Mouse (Mus musculus) MEL (cell line): Measurements from ENCODE around the gene Gm20388. TPM values are rescaled to one million over a fixed set of nuclear protein-coding genes. Genes with fewer than 3 reads are reported as not detected.
A peak's percentile ranks its signal among the peaks of the same experiment; 100 is the strongest.

Experiments used
- DNase-seq: peaks from one replicate; pipeline ENCODE4 v3.0.0; 2011; ENCODE audit warnings: low read depth, low spot score
- H3K27ac ChIP-seq: 2 replicates; pipeline ENCODE4 v1.5.1; 2012; ENCODE audit warnings: low read depth, mild to moderate bottlenecking, control low read depth, low read length, moderate library complexity; ENCODE audit not compliant: control insufficient read depth
- H3K27me3 ChIP-seq, 2 experiments: fragments of 150-350 bp in 1 of 2; sonication (generic) in 1 of 2; 2 replicates each; pipeline ENCODE4 v1.6.1; 2012; ENCODE audit warnings: low read length in 2 of 2, mild to moderate bottlenecking in 2 of 2, improper control_type of control experiment in 1 of 2, moderate library complexity in 1 of 2; ENCODE audit not compliant: insufficient read depth in 2 of 2, control insufficient read depth in 1 of 2
- H3K36me3 ChIP-seq, 2 experiments: 2 replicates each; pipeline ENCODE4 v1.6.1; 2012 to 2014; ENCODE audit warnings: low read length in 2 of 2, improper control_type of control experiment in 1 of 2, inconsistent platforms in 1 of 2, mild to moderate bottlenecking in 1 of 2; ENCODE audit not compliant: insufficient read depth in 2 of 2, control insufficient read depth in 1 of 2
- H3K4me1 ChIP-seq, 2 experiments: fragments of 150-350 bp in 1 of 2; sonication (generic) in 1 of 2; 2 replicates each; pipeline ENCODE4 v1.6.1; 2012; ENCODE audit warnings: low read length in 2 of 2, improper control_type of control experiment in 1 of 2, mild to moderate bottlenecking in 1 of 2; ENCODE audit not compliant: insufficient read depth in 2 of 2, control insufficient read depth in 1 of 2
- H3K4me3 ChIP-seq, 2 experiments: fragments of 150-350 bp in 1 of 2; sonication (generic) in 1 of 2; 2 replicates each; pipeline ENCODE4 v1.5.1; 2012; ENCODE audit warnings: low read depth in 2 of 2, low read length in 2 of 2, mild to moderate bottlenecking in 2 of 2, moderate library complexity in 2 of 2, control low read depth in 1 of 2, improper control_type of control experiment in 1 of 2; ENCODE audit not compliant: control insufficient read depth in 1 of 2, insufficient read depth in 1 of 2
- H3K79me2 ChIP-seq: 2 replicates; pipeline ENCODE4 v1.6.1; 2012; ENCODE audit warnings: mild to moderate bottlenecking, low read length, moderate library complexity; ENCODE audit not compliant: control insufficient read depth, poor library complexity, insufficient read depth
- H3K9ac ChIP-seq: 2 replicates; pipeline ENCODE4 v1.6.1; 2012; ENCODE audit warnings: low read depth, mild to moderate bottlenecking, control low read depth, low read length, moderate library complexity; ENCODE audit not compliant: control insufficient read depth, poor library complexity, severe bottlenecking
- H3K9me3 ChIP-seq: fragments of 150-350 bp; sonication (generic); replicated peaks from 2 replicates; pipeline ENCODE4 v1.6.1; 2012; ENCODE audit warnings: mild to moderate bottlenecking, low read length, improper control_type of control experiment, moderate library complexity; ENCODE audit not compliant: insufficient read depth
- CHD1 ChIP-seq: IDR thresholded peaks from 2 replicates; pipeline ENCODE4 v1.6.1; 2012; ENCODE audit warnings: low read depth, mild to moderate bottlenecking, inconsistent platforms, low read length, improper control_type of control experiment
- CHD2 ChIP-seq: IDR thresholded peaks from 2 replicates; pipeline ENCODE4 v1.6.1; 2011; ENCODE audit warnings: low read length, improper control_type of control experiment
- E2F4 ChIP-seq: IDR thresholded peaks from 2 replicates; pipeline ENCODE4 v1.6.1; 2011; ENCODE audit warnings: low read depth, low read length, improper control_type of control experiment, borderline replicate concordance
- EP300 ChIP-seq, 2 experiments: IDR thresholded peaks; 2 replicates each; pipeline ENCODE4 v1.6.1; 2011; ENCODE audit warnings: improper control_type of control experiment in 2 of 2, low read length in 2 of 2, low read depth in 1 of 2, mild to moderate bottlenecking in 1 of 2
- ETS1 ChIP-seq: IDR thresholded peaks from 2 replicates; pipeline ENCODE4 v1.6.1; 2012; ENCODE audit warnings: low read depth, mild to moderate bottlenecking, inconsistent platforms, low read length, improper control_type of control experiment, moderate library complexity
- MAFK ChIP-seq: IDR thresholded peaks from 2 replicates; pipeline ENCODE4 v1.6.1; 2011; ENCODE audit warnings: low read depth, mild to moderate bottlenecking, low read length, improper control_type of control experiment, borderline replicate concordance
- MAX ChIP-seq: IDR thresholded peaks from 2 replicates; pipeline ENCODE4 v1.6.1; 2011; ENCODE audit warnings: low read length, improper control_type of control experiment
- POLR2AphosphoS2 ChIP-seq: IDR thresholded peaks from 2 replicates; pipeline ENCODE4 v1.6.1; 2011; ENCODE audit warnings: low read length, improper control_type of control experiment
- POLR2AphosphoS5 ChIP-seq: IDR thresholded peaks from 2 replicates; pipeline ENCODE4 v1.6.1; 2012; ENCODE audit warnings: low read depth, borderline replicate concordance, mild to moderate bottlenecking, inconsistent platforms, low read length, moderate library complexity, mixed read lengths
- SMC3 ChIP-seq: IDR thresholded peaks from 2 replicates; pipeline ENCODE4 v1.6.1; 2011; ENCODE audit warnings: low read depth, low read length, improper control_type of control experiment
- TCF12 ChIP-seq: IDR thresholded peaks from 2 replicates; pipeline ENCODE4 v1.6.1; 2014; ENCODE audit warnings: low read depth, mild to moderate bottlenecking, inconsistent platforms, low read length, improper control_type of control experiment, moderate library complexity
- ZC3H11A ChIP-seq: IDR thresholded peaks from 2 replicates; pipeline ENCODE4 v1.6.1; 2012; ENCODE audit warnings: low read depth, mild to moderate bottlenecking, inconsistent platforms, low read length, improper control_type of control experiment
- ZKSCAN1 ChIP-seq: IDR thresholded peaks from 2 replicates; pipeline ENCODE4 v1.6.1; 2012; ENCODE audit warnings: low read depth, mild to moderate bottlenecking, inconsistent platforms, low read length, improper control_type of control experiment, moderate library complexity
- polyA plus RNA-seq, 2 experiments: library from polyadenylated mRNA; stranded (reverse) in 1 of 2; unstranded in 1 of 2; fragments of >175 nt in 1 of 2; fragments of >200 nt in 1 of 2; gene quantifications; 2 replicates each; pipeline versions ENCODE4 v1.2.1 to v1.2.4; 2012; ENCODE audit warnings: low replicate concordance in 2 of 2, low read depth in 1 of 2; ENCODE audit not compliant: insufficient read length in 2 of 2, insufficient read depth in 1 of 2, missing spikeins in 1 of 2
- total RNA-seq: library from RNA; depleted of rRNA; stranded (reverse); fragments of 300-350 nt; gene quantifications from 2 replicates; pipeline ENCODE4 v1.2.3, GENCODE M21; 2012

Gm20388 gene
- total and polyA plus RNA-seq, 3 experiments = 11.1 to 17.8 TPM; not detected in 1

DNA sequence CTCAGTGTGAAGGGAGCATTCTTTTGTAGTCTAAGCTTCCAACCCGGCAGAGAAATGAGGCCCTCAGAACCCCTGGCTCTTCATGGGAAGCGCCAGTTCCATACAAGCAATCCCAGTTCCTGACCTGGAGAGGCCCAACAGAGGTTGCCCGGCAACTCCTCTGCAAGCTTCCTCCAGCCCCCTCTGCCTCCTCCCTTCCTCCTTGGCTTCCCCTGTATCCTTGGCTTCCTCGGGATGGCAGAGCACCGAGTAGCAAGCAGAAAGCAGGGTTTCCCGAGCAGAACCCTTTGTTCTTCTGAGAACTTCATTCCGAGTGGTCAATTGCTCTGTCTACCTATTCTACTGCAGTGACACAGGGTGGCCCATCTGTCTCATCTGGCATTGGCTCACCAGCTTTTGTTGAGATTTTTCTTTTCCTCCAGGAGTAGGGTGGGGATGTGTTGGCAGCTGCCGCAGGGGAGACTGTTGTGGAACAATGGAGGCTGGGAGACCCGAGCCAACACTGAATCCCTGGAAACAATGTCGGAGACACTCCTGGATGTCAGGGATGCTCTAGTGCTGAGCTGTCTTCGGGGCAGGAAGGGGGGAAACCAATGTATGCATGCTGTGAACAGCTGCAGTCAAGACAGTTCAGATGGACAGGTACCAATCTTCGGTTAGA lies 2795.4 kb downstream of the Gm20388 start:
- Histone ChIP-seq H3K9ac (no peak overlapping the region), H3K4me1 (peaks cover 15 to 48% of the 10 kb centered on the region in 2 experiments), H3K36me3 (peaks cover 0 to 30% of the 10 kb centered on the region in 2 experiments; a peak in 2 of 4 replicates), H3K9me3 (no peaks in the 10 kb centered on the region), H3K79me2 (no peaks in the 10 kb centered on the region), H3K27ac (no peak overlapping the region), H3K4me3 (no peak overlapping the region), H3K27me3 (no peaks in the 10 kb centered on the region)
- DNase-seq = no peak
- no peak for TF ChIP-seq ZC3H11A
- TF ChIP-seq E2F4 = no peak
- TF ChIP-seq TCF12 = no peak
- no peak for TF ChIP-seq ETS1
- no peak for TF ChIP-seq CHD1
- no peak for TF ChIP-seq POLR2AphosphoS2
- no peak for TF ChIP-seq MAFK
- no peak for TF ChIP-seq EP300 (IDR thresholded peaks at IDR 0.05; ENCODE audit: low read depth in 1 of 2, low read length in 2 of 2)
- TF ChIP-seq POLR2AphosphoS5 = no peak
- no peak for TF ChIP-seq ZKSCAN1
- TF ChIP-seq SMC3 = no peak

DNA sequence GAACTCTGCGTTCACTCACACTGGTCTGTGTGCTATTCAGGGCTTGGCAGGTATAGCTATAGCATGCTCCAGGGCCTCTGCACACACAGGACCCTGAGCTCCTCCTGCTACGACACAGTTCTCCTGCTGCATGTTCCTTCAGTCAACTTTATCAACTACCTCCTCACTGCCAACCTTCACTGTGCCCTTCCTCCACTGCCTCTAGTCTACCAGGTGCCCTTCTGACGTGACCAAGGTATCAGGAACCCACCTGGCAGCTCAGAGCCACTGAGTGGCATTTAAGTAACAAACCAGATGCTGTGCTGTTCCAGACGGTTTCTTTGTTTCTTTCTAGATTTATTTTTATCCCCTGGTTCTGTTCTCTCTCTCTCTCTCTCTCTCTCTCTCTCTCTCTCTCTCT lies 2796.5 kb downstream of the Gm20388 start:
- peaks cover 10 to 46% of the 10 kb centered on the region in 2 experiments for H3K4me1 ChIP-seq
- peaks cover 0 to 27% of the 10 kb centered on the region in 2 experiments; a peak in 2 of 4 replicates for H3K36me3 ChIP-seq
- no peaks in the 10 kb centered on the region; the same call in 1 of the 2 replicates for H3K79me2 ChIP-seq
- no peak for TF ChIP-seq CHD2
- TF ChIP-seq MAX = no peak
- no peak for TF ChIP-seq CHD1
- TF ChIP-seq, all 39 proteins: peak for 0
- H3K27ac ChIP-seq = no peak overlapping the region
- H3K9ac ChIP-seq = no peak overlapping the region
- H3K27me3 ChIP-seq = no peaks in the 10 kb centered on the region
- H3K4me3 ChIP-seq = no peak overlapping the region
- H3K9me3 ChIP-seq = no peaks in the 10 kb centered on the region
- DNase-seq = peak; percentile 17
